Mouse (Mus musculus) neutrophil, adult 83 days (primary cell): Measurements from ENCODE around the gene Gm21958. TPM values are rescaled to one million over a fixed set of nuclear protein-coding genes. Genes with fewer than 3 reads are reported as not detected.

ENCODE experiments used
- total RNA-seq, 2 experiments: library from RNA; stranded (reverse); gene quantifications; one replicate each; pipeline ENCODE4 v1.2.4; 2023

Gene Gm21958
- not detected for total RNA-seq

DNA sequence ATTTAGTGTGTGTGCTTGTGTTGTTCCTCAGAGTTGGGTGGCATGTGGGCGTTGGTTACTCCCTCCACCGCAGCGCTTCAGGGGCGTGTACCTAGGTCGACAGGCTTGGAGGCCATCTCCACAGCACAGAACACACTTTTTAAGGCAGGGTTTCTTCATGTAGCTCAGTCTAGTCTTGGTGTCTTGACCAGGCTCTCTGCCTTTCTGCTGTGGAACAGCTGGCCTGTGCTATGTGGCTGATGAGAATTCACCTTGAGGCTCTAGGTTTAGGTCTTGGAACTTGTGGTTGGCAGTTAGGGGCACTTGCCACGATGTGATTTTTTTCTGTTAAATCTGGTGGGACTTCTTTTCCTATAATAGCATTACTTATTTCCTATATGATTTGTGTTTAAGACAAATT, at the start of gene Gm21958:
Gene Gm21958 (minus strand): TSS at position 101 of the 400 bp plus-strand sequence.

GRCm38 (mm10) chr3:54755145-54756041, 41.2 kb upstream of the Gm21958 start, which contains the start of gene Smad9:
Gene Smad9 (plus strand): TSS chr3:54755582.

GRCm38 (mm10) chr3:54735247-54736046, 21.3 kb upstream of the Gm21958 start, which contains the start of the genes Exosc8 and Alg5:
Gene Exosc8 (minus strand): TSS chr3:54735393.
Gene Alg5 (plus strand): TSS chr3:54735539.

GRCm38 (mm10) chr3:54692202-54693055, 21.7 kb downstream of the Gm21958 start, which contains the start of gene Supt20:
Gene Supt20 (plus strand): TSS chr3:54692807.

Other genes starting within 250 kb of the Gm21958 start
- gene Supt20, start 21.5 kb downstream of the Gm21958 start, total RNA-seq: 10 to 100 TPM; 89.9 to 93.9 TPM
- gene Exosc8, start 21.0 kb upstream of the Gm21958 start, total RNA-seq: 10 to 100 TPM; 49.1 to 53.2 TPM
- gene Alg5, start 21.2 kb upstream of the Gm21958 start, total RNA-seq: 10 to 100 TPM in 1 of 2 experiments, 1 to 10 TPM in 1; 9.1 to 11.7 TPM
- gene Smad9, start 41.2 kb upstream of the Gm21958 start, total RNA-seq: not detected
- gene Rfxap, start 93.4 kb upstream of the Gm21958 start, total RNA-seq: 10 to 100 TPM; 20.8 to 21.6 TPM
- gene Sertm1, start 201.5 kb upstream of the Gm21958 start, total RNA-seq: not detected